Mouse (Mus musculus): ENCODE measurements around the gene Yjefn3. TPM values are rescaled to one million over a fixed set of nuclear protein-coding genes. Genes with fewer than 3 reads are reported as not detected.

The Yjefn3 gene
- total RNA-seq, 2 experiments from 2014 or later, result not detected

DNA sequence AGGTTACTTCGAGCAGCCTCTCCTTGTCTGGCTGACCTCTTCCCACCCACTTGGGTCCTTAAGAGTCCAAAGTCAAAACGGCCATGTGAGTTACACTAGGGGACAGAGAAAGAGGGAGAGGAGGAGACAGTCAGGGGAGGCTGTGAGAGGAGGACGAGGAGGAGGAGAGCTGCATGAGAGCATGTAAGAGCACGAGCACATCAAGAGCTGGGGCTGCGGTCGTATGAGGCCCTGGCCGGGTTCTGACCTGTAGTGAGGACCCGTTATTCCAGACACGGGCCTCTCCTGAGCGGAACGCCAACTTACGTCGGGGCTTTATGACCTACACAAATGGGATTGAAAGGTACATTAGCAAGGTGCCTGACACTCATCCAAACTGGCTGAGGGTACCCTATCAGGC, 9.4 kb upstream of the Yjefn3 start:
- ATAC-seq (ENCODE audit: poor library complexity, severe bottlenecking), result no peak

DNA sequence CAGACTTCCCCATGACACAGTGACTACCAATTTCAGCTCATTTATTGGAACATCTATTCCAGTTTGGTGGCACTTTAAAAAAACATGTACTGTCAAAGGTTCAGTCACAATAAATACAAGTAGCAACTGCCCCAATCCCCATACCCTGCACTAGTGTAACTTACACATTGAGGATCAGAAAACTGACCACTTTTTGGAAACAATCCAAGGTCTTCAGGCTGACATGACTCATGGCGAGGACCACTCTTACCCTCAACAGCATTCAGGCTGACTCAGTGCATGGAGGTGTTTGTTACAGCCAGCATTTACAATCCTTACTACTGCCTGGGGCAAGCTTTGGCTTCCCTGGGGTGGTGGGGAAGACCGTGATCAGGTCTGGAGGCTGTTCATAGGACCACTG, 4.6 kb upstream of the Yjefn3 start:
- ATAC-seq (ENCODE audit: poor library complexity, severe bottlenecking), result no peak

GRCm38 (mm10) chr8:69906260-69906659, 3.7 kb upstream of the Yjefn3 start:
- no peak for ATAC-seq (ENCODE audit: poor library complexity, severe bottlenecking)

- ATAC-seq (ENCODE audit: poor library complexity, severe bottlenecking), result no peak
Measured at GRCm38 (mm10) chr8:69904096-69904495, 1.6 kb upstream of the Yjefn3 start.

DNA sequence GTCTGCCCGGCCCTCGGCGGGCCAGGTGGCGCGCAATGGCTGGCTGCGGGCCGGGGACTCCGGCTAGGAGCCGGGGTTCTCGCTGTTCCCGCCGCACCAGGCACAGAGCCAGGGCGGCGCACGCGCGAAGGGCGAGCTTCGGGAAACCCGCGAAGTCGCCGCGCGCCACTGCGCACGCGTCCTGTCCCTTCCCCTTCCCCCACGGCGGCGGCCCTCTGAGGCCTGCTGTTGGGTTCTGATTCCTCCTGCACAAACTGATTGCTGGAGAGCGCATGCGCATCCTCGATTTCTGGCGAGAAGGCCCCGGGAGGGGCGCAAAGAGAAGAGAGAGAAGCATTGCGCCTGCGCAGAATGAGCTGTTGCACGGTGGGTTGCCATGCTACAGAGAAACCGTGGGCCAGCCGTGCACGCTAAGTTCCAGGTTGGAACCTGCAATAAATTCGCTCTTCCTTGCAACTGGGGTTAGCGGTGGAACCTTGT, 591 bp upstream of the Yjefn3 start:
- peak; percentile 65 for ATAC-seq (ENCODE audit: poor library complexity, severe bottlenecking)

DNA sequence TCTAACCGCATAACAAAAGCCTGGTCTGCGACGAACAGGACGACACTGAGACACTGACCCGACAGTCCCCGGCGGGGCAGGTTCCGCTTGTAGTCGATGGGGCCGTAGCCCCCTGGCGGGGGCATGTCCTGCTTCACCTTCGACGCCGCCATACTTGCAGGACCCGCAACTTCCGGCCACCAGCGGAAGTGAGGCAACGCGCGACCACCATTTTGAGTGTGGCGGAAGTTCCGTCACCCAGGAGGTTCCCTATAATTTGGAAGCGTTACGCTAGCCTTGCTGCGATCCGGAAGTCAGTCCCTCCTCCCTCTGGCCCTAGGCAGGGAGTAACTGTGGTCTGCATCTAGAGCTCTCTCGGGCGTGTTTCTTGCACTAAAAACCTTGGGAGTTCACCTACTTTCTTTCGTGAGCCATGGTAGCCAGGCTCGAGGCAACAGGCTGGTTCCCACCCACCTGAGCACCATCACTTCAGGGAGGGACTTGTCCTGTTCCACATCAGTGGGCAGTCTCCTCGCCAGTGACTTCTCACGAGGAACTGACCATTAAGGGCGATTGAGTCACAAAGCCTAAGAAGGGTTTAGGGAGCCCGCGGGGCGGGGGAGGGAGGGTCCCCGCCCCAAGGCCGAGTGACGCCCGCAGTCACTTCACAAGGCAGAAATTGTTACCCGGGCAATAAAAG, 889 bp downstream of the Yjefn3 start:
- ATAC-seq (ENCODE audit: poor library complexity, severe bottlenecking), result peak; percentile 85

DNA sequence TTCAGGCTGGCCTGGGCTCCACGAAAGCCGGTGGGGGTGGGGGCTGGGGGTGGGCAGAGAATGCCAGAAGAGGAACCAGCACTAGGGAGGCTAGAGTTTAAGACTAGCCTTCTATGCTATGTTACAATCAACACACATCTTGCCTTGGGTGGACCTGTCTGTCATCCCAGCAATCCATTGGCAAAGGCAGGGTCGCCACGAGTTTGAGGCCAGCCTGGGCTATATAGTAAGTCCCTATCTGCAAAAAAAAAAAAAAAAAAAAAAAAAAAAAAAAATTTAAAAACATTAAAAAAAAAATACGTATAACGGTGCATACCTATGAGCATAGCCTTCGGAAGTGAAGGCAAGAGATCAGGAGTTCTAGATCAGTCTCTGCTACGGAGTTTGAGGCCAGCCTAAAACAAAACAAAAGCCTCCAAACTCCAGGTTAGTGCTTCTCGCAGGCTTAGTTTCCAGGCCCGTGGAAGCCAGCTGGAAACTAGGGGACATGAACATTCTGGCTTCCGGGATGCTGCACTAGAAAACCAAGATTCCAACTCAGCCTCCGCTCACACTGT, 1.5 kb downstream of the Yjefn3 start:
- no peak for ATAC-seq (ENCODE audit: poor library complexity, severe bottlenecking)

DNA sequence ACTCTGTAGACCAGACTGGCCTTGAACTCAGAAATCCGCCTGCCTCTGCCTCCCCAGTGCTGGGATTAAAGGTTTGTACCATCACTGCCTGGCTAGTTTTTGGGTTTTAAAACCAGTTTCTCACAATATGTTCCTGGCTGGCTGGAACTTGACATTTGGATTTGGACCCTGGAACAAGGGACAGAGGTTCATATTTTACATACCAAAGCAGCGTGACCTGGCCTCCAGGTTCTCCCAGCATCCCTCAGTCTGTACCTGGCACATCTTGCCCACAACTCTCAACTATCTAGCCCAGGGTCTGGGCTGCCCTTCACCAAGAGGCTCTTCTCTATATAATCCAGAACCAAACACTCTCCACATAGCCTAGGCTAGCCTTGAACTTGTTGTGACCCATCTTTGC, 2.6 kb downstream of the Yjefn3 start:
- no peak for ATAC-seq (ENCODE audit: poor library complexity, severe bottlenecking)

GRCm38 (mm10) chr8:69897857-69898256, 4.7 kb downstream of the Yjefn3 start:
- no peak for ATAC-seq (ENCODE audit: poor library complexity, severe bottlenecking)

- ATAC-seq (ENCODE audit: poor library complexity, severe bottlenecking), result no peak
Measured at GRCm38 (mm10) chr8:69895772-69896451, 6.6 kb downstream of the Yjefn3 start.

GRCm38 (mm10) chr8:69894836-69895332, 7.6 kb downstream of the Yjefn3 start:
- no peak for ATAC-seq (ENCODE audit: poor library complexity, severe bottlenecking)

DNA sequence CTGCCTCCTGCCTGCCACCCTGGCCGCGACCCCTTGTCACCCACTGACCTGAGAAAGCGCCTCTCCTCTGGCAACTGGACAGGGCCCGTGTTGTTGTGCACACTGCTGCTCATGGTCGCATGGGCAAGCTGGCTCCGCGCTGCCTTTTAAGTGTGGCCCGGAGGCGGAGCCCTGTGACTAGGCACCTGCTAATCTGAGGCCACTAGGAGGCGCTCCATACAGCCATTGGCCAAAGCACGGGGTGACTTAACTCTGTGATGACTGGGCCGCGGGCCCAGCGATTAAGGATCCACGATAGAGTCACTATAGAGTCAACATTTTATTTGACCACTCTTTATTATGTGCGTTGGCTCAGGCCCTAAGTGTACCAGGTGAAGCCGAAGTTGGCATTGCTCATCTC, 8.6 kb downstream of the Yjefn3 start:
- peak; percentile 61 for ATAC-seq (ENCODE audit: poor library complexity, severe bottlenecking)

GRCm38 (mm10) chr8:69890813-69891241, 11.7 kb downstream of the Yjefn3 start:
- no peak for ATAC-seq (ENCODE audit: poor library complexity, severe bottlenecking)

- ATAC-seq (ENCODE audit: poor library complexity, severe bottlenecking), result no peak
Measured at GRCm38 (mm10) chr8:69888902-69889301, 13.6 kb downstream of the Yjefn3 start.

- 0 out of 2 replicates have a peak, but pooled peaks have one; percentile 31 for ATAC-seq (ENCODE audit: poor library complexity, severe bottlenecking)
Measured at GRCm38 (mm10) chr8:69888244-69888866, 14.2 kb downstream of the Yjefn3 start.

DNA sequence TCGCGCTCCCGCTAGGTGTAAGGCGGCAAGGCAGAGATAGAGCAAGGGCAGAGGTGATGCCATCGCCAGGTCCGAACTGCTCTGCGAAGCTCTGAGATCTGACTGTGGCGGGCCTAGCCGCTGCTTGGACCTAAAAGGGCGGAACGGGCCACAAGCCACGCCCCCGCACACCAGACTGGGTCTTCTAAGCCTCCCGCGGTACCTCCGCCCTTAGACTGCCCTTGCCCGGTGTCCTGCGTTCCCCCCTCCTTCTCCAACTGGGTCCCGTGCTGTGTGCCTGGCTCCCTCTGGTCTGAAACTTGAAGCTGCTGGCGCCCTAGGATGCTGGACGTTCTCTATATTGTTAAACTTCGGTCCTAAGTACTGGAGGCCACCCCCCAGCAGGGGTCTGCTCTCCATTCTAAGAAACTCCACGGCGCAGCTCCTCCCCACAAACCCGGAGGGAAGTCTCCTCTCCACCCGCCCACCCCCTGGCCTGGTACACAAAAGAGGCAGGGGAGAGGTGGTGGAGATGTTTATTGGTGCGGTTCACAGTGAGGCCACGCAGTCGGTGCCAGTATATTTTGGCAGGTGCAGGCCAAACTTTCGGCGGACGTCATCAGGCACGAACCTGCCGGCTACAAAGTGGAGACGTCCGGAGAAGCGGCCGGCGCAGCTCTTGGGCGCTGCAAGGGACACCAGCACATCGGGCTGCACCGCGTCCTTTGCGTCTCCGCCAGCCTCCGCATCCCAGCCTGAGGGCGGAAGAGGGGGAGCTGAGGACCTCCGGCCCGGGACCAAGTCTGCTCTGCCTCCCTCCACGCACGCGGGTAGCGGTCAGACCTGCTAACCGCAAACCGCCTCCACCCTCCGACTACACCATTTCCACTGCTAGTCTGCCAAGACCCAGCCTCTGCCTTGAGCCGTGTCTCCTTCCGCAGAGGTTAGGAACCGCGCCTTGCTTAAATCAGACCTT, 14.9 kb downstream of the Yjefn3 start, which contains the start of gene Cilp2:
Gene Cilp2 (minus strand): TSS at position 399 of the 955 bp plus-strand sequence.
- ATAC-seq (ENCODE audit: poor library complexity, severe bottlenecking), result peak; percentile 41; the same call in 1 of the 2 replicates

DNA sequence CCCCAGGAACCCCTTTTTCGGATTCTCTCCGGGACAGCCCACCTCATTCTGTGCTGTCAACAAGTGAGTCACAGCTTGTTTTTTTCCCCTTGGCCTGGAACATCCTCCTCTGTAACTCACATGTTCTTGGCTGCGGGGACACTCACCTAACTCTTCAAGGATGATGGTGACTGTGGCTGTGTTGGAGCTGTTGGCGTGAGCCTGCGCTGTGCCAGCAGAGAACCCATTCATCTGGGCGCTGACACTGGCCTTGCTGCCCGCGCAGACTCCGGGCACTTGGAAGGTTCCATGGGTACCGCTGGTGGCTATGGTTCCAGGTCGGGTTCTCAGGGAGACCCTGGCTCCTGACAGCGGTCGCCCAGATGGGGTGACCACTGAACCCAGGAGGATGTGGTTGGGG, 18.4 kb downstream of the Yjefn3 start:
- ATAC-seq (ENCODE audit: poor library complexity, severe bottlenecking), result no peak

DNA sequence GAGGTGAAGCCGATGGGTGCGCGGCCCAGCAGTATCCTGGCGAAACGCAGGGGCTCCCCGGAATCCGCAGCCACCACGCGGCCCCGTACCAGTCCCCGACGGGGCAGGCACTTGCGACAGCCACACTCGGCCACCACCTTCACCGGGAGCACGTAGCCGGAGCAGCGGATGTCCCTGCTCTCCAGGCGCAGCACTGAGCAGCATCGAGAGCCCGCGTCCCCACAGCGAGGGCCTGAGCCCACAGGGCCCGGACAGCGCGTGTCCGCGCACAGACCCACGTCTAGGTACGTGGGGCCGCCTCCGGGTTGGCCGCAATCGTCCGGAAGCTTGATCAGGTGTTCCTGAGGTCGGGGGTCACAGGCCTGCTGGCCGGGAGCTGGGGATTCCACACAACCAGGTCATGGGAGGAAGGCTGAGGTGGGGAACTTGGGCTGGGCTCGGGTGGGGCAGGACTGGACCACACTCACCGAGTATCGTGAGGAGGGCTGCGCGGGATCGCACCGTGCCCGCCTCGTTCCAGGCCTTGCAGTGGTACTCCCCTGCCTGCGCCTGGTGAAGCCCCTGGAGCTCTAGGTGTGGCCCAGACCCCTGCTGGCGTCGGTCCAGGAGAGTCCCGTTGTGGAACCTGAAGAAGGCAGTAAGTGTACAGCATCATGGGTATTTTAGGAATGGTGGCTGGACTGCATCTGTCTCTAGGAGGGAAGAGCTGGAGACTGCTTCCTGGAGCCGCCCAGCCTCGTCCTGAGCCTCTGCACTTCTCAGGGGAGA, 19.5 kb downstream of the Yjefn3 start:
- no peak for ATAC-seq (ENCODE audit: poor library complexity, severe bottlenecking)

DNA sequence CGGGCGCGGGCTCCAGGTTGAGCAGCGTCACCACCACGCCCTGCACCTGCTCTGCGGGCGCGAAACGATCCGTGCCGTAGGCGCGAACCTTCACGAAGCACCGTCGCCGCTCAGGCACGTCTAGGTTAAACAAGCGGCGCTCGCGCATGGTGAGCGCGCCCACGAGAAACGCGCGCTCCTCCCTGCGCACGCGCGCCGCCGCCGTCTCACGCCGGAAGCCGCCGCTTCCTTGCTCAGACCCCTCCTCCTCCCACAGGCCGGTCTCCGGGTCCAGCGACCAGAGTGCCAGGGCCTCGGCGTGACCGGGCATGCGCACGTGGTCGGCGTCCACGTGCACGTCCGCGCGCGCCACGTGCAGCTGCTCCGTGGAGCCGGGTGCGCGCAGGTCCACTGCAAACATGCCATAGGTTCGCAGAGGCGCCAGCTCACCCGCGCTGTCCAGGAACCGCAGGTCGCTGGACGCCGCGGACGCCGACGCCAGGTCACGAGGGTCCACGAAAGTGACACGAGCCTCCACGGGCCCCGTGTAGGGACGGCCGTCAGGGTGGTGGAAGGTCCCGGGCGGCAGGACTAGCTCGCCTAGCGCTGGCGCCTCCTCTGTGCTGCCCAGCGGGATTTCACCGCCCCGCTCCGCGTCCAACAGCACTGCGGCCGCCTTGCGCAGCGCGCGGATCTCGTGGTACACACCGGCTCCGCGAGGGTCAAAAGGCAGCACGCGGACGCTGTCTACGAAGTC, 20.3 kb downstream of the Yjefn3 start:
- no peak for ATAC-seq (ENCODE audit: poor library complexity, severe bottlenecking)

Measured in megakaryocyte, adult 5-6 weeks (primary cell).